Mouse (Mus musculus): ENCODE data around the gene Gbf1.

DNA sequence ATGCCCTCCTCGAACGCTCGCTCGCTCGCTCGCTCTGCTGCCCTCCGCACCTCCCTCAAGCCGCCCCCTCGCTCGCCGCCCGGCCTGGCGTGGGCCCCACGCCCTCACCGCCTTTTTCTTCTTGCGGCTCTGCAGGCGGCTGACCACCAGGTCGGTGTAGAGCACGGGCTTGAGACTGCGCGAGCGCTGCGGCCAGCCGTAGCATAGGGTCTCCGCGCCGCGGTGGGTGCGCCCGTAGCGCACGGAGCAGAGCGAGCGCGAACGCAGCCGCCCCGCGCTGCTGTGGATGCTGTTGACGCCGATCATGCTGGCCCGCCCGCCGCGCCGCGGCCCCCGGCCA, 165.2 kb downstream of the Gbf1 start:
- no peak for TF ChIP-seq MAX (IDR thresholded peaks at IDR 0.05)
- TF ChIP-seq MYOG (IDR thresholded peaks at IDR 0.05; ENCODE audit: control insufficient read depth, extremely low read depth, insufficient read length) = no peak
- TF ChIP-seq USF1 (IDR thresholded peaks at IDR 0.05; ENCODE audit: low read depth) = no peak
- TF ChIP-seq CTCF (IDR thresholded peaks at IDR 0.05; ENCODE audit: control insufficient read depth, insufficient read depth, insufficient read length) = no peak
- TF ChIP-seq CEBPB (IDR thresholded peaks at IDR 0.05; ENCODE audit: low read depth) = no peak
